Mouse (Mus musculus) splenic B cell, adult 2 months (primary cell): ENCODE results near the gene Unc79.
A peak's percentile ranks its signal among the peaks of the same experiment; 100 is the strongest.

Experiments
- DNase-seq: peaks from one replicate; pipeline ENCODE4 v3.0.0-alpha.2; 2011; ENCODE audit warnings: low read depth, low spot score
- H3K27me3 ChIP-seq: 2 replicates; pipeline ENCODE4 v1.6.1; 2012; ENCODE audit warnings: mild to moderate bottlenecking, low read length, moderate library complexity, mixed read lengths; ENCODE audit not compliant: control insufficient read depth, poor library complexity, insufficient read depth, severe bottlenecking
- H3K36me3 ChIP-seq: 2 replicates; pipeline ENCODE4 v1.6.1; 2012; ENCODE audit warnings: mild to moderate bottlenecking, low read length, moderate library complexity, mixed read lengths; ENCODE audit not compliant: control insufficient read depth, poor library complexity, insufficient read depth, severe bottlenecking

Unc79 gene

DNA sequence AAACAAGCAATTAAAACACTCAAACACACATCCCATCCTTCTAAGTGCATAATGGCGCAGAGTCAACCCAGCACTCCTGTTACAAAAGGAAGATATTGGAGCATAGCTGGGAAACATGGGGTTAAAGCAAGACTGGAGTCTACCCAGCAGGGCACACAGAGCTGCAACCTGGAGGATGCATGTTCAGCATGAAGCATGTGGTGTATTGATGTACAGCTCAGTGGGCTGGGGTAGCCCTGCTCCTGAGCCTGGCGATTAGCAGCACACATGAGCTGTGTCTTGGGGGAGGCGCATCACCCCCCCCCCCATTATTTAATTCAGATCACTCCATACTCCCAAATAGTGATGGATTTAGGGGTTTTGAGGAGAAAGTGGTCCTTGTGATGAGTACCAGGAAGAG lies 32.9 kb downstream of the Unc79 start:
- H3K27me3 ChIP-seq = no peaks in the 10 kb centered on the region
- H3K36me3 ChIP-seq = no peaks in the 10 kb centered on the region
- no peak for DNase-seq

DNA sequence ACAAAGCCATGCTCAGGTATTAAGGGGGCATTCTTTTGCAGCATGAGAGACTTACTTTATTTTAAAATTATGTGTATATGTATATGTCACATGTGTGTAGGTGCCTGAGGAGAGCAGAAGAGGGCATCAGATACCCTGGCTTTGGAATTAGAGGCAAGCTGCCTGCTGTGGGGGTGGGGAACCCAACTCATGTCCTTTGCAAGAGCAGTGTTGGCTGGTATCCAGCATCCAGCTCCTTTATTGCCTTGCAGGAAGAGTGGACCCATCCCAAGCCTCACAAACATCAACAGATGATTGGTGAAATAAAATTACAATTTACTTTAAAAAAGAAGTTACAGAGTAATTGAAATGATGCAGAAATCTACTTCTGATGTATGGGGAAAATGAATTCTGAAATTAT lies 36.7 kb downstream of the Unc79 start:
- H3K27me3 ChIP-seq = no peaks in the 10 kb centered on the region
- DNase-seq = no peak

DNA sequence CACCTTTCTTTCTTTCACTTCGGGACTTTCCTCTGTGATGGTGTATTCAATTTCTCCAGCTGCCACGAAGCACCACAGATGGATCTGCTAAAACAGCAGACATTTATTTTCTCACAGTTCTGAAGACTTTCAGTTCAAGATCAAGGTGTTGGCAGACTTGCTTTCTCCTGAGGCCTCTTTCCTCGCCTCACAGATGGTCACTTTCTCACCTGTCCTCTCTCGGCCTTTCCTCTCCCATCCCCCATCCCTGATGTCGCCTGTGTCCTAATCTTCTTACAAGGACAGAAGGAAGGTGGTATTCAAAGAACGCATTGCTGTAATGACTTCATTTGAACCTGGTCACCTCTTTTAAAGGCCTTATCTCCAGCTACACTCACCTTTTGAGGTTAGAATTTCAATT lies 39.1 kb downstream of the Unc79 start:
- DNase-seq = no peak
- H3K36me3 ChIP-seq = no peaks in the 10 kb centered on the region

More for the DNA sequence above, 36.7 kb downstream of the Unc79 start:
- H3K36me3 ChIP-seq = no peaks in the 10 kb centered on the region

DNA sequence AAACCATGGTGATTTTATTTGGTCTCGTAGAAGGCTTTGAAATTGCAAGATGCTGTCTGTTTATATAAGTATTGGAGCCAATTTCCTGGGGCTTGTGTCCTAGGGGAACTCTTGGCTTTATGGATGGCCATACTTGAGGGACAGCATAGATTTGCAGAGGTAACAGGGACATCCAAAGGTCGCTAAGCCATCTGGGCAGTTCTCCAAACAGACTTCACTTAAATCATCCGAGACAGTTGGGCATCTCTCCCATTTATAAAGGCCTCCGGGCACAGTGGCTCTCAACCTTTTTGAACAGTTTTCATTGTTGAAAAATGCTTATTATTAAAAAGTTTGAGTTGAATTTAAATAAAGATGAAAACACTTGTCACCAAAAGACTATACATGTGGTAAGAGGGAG lies 59.8 kb downstream of the Unc79 start:
- DNase-seq = no peak
- Histone ChIP-seq H3K27me3 (no peaks in the 10 kb centered on the region), H3K36me3 (no peaks in the 10 kb centered on the region)

More for the DNA sequence above, 39.1 kb downstream of the Unc79 start:
- no peaks in the 10 kb centered on the region for H3K27me3 ChIP-seq

DNA sequence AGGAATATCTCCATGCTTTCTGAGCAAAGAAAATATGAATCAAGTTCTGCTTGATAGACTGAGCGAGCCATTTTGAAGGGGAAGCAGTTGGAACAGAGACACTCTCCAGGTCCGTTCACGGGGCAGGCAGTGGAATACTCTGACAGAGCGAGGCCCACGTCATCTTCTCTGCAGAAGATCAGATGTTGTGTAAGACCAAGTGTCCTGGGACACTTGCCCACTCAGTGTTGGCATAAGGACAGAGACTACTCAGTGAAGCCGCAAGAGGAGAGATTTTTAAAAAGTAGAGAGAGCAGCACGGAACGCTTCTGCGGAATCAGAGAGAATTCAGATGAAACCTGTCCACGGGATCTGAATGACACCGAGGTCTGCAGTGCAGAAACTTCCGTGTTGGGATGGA lies 69.5 kb downstream of the Unc79 start:
- H3K36me3 ChIP-seq = no peaks in the 10 kb centered on the region
- DNase-seq = no peak
- no peaks in the 10 kb centered on the region for H3K27me3 ChIP-seq

DNA sequence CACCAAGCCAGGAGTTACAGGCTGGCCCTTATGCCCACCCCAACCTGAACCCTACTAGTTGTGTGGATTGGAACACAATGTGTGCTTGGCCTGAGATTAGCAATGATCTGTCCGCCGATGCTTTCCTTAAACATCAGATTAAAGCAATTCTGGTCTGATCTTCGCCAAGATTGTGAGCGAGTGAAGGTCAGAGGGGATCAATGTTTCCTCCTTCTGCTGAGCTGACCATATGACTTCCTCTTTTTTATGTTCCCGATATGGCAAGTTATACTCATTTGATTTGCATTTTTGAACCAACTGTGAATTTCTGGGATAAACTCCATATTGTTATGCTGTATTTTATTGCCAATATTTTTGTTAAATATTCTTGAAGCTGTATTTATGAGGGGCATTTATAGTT lies 88.0 kb downstream of the Unc79 start:
- Histone ChIP-seq H3K27me3 (no peaks in the 10 kb centered on the region), H3K36me3 (no peaks in the 10 kb centered on the region)
- DNase-seq = no peak

DNA sequence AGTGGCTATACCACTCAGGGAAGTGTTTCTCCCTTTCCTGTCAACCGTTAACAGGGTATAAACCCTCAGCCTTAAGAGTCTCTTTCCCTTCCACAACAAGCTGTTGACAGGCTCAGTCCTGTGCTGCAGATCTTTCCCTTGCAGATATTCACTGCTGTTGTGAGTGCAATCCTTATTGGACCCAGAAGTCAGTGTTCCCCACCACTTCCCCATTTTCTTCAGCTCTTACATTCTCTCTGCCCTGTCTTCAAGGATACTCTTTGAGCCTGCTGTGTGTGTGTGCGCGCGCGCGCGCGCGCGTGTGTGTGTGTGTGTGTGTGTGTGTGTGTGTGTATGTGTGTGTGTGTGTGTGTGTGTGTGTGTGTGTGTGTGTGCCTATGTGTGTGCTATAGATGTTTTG lies 90.7 kb downstream of the Unc79 start:
- no peak for DNase-seq
- Histone ChIP-seq H3K27me3 (no peaks in the 10 kb centered on the region), H3K36me3 (no peaks in the 10 kb centered on the region)

DNA sequence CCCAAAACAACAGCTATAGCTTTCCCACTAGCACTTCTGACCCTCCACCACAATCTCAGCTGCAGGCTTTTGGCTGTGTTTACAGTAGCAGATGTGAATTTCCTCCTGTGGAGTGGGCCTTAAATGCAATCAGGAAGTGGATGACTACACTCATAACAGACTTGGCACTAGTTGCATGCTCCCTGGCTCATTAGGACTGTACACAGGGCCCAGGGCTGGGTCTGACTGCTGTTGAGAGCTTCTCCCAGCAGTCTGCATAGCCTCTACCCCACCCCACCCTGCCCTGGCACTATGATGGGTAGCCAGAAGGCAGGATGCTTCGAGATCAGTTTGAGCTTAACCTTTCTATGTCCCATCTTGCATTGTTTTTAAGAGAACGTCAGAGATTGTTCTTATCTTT lies 91.5 kb downstream of the Unc79 start:
- Histone ChIP-seq H3K36me3 (no peaks in the 10 kb centered on the region), H3K27me3 (no peaks in the 10 kb centered on the region)
- DNase-seq = no peak

DNA sequence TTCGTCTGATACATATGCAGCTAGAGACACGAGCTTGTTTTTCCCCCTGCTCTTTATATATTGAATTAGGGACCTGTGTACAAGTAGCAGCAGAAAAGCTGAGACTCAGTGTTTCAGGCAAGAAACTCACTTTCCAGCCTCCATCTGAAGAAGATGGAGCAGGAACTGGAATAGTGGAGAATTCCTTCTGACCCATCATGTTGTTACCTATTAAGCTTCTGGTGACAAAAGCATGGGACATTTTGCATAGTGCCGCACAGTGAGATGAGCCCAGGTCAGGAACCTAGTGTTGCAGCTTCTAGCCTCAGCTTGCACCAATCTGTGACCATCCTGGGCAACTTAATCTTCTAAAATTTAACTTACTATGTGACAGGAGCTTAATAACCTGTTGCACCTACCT lies 92.7 kb downstream of the Unc79 start:
- no peak for DNase-seq
- H3K36me3 ChIP-seq = no peaks in the 10 kb centered on the region
- H3K27me3 ChIP-seq = no peaks in the 10 kb centered on the region

DNA sequence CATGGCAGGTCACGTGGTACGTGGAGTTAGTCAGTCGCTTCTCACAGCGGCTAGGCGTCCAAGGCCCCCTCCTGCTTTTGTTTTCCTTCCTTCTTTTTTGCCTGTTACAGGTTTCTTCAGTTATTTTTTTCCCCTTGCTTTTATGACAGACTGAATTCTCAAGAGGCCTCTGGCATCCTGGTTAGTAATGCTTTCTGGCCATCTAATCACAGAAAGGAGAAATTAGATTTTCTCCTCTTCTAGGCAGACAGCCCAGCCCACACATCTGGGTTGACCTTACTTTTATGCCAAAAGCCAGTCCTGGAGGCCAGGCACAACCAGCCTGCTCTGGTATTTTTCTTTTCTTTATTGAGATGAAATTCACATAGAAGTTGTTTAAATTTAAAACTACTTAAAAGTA lies 94.1 kb downstream of the Unc79 start:
- no peak for DNase-seq
- Histone ChIP-seq H3K36me3 (no peaks in the 10 kb centered on the region), H3K27me3 (no peaks in the 10 kb centered on the region)

DNA sequence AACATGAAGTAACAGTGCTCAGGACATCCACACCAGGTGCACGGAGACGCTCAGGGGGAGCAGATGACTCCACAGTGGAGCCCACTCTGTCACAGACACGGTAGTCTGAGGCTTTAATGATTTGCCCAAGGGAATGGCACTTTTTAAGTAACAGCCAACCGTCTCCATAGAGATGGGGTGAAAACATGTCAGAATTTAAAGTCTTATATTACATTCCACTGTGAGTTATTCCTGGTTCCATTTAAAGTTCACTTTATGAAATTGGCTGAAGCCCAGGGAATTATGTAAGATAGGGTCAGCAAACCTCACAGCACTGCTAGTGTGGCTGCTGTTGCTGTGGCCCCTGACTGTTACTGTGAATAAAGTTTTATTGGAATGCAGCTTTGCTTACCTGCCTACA lies 95.8 kb downstream of the Unc79 start:
- no peak for DNase-seq
- no peaks in the 10 kb centered on the region for H3K27me3 ChIP-seq
- no peaks in the 10 kb centered on the region for H3K36me3 ChIP-seq

DNA sequence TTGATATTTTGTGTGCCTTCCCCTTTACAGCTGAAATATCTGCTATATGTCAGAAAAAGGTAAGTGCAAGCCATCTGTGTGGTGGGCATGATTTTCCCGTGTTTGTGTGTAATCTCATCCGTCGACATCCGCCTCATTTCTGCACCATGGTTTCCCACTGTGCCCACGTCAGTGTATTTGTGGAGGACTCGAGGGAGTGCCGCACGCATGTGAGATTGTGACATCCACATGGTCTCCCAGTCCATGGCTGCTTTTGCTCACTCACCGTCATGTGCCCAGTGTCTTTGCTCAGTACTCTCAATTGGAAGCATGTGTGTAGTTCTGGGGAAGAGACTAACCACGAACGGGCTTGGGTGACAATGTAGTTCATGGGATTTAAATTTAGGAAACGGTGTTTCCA lies 101.2 kb downstream of the Unc79 start:
- DNase-seq = no peak
- no peaks in the 10 kb centered on the region for H3K27me3 ChIP-seq
- no peaks in the 10 kb centered on the region for H3K36me3 ChIP-seq

DNA sequence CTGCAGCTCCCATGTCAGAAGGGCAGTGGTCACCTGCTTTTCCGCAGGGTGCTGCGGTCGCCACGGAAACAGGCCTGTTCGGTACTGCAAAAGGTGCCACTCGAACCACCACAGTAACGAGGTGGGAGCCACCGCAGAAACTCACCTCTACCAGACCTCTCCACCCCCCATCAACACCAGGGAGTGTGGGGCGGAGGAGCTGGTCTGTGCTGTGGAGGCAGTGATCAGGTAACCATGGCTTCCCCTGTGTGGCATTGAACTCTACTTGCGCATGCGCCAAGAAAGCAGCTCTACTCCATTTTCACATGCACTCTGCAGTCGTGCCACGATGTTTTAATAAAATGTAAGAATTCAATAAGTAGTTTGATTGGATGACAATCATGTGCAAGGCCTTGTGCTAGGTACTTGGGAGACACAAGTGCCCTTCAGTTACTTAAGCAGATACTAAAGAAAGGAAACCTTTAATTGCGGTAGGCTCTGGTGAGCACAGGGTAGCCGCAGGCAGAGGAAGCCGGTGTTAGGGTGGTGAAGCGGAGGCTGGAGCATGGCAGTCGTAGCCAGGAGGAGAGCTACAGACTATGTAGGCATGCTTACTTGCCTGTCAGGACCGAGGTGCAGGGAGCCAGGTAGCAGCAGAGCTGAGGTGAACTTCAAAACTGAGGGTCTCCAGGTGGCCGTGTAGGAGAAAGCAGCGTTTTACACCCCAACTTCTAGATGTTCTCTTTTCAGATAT lies 110.8 kb downstream of the Unc79 start:
- no peak for DNase-seq

DNA sequence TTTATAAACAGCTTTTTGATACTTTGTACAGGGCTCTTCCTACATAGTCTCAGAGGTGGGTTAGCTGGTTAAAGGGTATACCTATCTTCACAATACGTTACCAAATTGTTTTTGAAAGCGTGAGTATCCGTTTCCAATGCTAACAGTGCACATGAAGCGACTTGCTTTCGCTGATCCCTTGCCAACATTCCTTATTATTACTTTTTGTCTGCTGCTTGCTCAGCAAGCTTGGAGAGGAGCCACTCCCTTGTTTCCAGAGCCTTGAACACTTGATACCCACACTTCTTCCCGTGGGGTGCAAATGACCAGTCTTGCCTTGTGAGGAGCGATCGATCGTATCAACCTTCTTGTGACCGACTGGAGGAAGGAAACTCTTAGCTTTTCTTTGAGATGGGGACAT lies 112.1 kb downstream of the Unc79 start:
- H3K36me3 ChIP-seq = no peaks in the 10 kb centered on the region
- DNase-seq = no peak

More for the DNA sequence above, 110.8 kb downstream of the Unc79 start:
- Histone ChIP-seq H3K27me3 (no peaks in the 10 kb centered on the region), H3K36me3 (no peaks in the 10 kb centered on the region)

DNA sequence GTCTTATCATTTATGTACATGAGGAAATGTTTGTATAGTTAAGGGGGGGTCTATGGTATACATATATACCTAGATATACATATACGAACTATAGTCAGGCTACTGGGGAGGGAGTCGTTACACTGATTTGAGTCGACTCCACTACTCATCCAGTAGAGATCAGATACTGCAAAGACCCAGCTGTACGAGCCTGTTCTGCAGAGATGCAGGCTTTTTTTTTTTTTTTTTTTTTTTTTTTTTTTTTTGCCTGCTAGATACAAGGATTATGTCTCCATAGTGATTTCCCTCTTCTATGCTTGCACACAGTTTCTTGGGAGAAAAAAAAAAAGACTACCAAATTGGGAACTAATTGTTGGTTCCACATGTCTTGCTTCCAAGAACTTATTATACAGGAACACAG lies 113.5 kb downstream of the Unc79 start:
- DNase-seq = no peak
- H3K27me3 ChIP-seq = no peaks in the 10 kb centered on the region
- no peaks in the 10 kb centered on the region for H3K36me3 ChIP-seq

More for the DNA sequence above, 112.1 kb downstream of the Unc79 start:
- no peaks in the 10 kb centered on the region for H3K27me3 ChIP-seq

DNA sequence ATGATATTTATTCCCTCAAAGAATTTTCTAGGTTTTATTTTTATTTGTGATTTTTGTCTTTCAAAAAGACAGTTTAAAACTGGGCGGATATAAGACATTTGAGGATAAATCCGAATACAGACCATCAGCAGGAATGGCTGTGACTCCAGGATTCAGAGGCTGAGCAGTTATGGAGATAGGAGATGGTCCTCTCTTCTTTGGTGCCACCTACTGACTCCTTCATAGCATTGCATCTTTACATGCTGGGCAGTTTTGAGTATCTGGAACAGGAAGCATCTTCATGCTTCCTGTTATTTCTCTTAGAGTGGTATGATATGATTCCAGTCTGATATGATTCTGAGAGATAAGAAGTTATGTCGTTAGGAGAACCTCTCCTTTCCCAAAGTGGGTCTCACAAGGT lies 116.3 kb downstream of the Unc79 start:
- DNase-seq = peak; percentile 60
- no peaks in the 10 kb centered on the region for H3K27me3 ChIP-seq
- H3K36me3 ChIP-seq = no peaks in the 10 kb centered on the region
